Mouse (Mus musculus): ENCODE results near the gene Npr1. TPM values are rescaled to one million over a fixed set of nuclear protein-coding genes. Genes with fewer than 3 reads are reported as not detected.
A peak's percentile ranks its signal among the peaks of the same experiment; 100 is the strongest.

Gene Npr1
- polyA plus RNA-seq, 1 experiment from 2014 or later = 8.9 TPM

GRCm38 (mm10) chr3:90505216-90505615 is 39.5 kb upstream of the Npr1 start:
- no peak overlapping the region for H3K4me2 ChIP-seq
- no peaks in the 10 kb centered on the region for H3K9me3 ChIP-seq (replicated peaks)
- peaks cover 12% of the 10 kb centered on the region for H3K4me1 ChIP-seq (replicated peaks)
- peaks cover 57% of the 10 kb centered on the region for H3K36me3 ChIP-seq
- no peak overlapping the region for H3K27ac ChIP-seq (ENCODE audit: poor library complexity, severe bottlenecking)
- no peak for ATAC-seq (ENCODE audit: insufficient number of reproducible peaks, low FRiP score)
- WGBS = 97% methylated on average over 5 of the region's 5 CpGs
- H3K4me3 ChIP-seq = no peak overlapping the region
- H3K27me3 ChIP-seq (replicated peaks) = no peaks in the 10 kb centered on the region
- H3K9ac ChIP-seq = no peak overlapping the region

- H3K36me3 ChIP-seq = peaks cover 74% of the 10 kb centered on the region
- ATAC-seq (ENCODE audit: insufficient number of reproducible peaks, low FRiP score) = no peak
- no peaks in the 10 kb centered on the region for H3K9me3 ChIP-seq (replicated peaks)
Measured at GRCm38 (mm10) chr3:90503444-90503843, 37.8 kb upstream of the Npr1 start.

DNA sequence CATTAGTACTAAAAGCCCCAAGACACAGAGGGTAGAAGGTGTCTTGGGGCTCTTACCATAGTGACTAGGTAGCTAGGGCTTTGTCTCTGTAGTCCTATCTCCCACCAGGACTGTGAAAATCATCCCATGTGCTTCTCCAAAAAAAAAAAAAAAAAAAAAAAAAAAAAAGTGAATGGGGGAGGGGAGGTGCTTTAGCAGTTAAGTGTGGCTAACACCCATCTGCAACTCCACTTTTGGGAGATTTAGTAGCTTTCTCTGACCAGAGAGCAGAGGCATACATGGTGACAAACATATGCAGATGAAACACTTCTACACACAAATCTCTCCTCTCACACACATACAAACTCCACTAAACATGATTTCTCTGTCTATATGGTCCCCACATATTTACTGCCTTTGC is 31.9 kb upstream of the Npr1 start:
- Histone ChIP-seq H3K9ac (no peak overlapping the region), H3K27ac (ENCODE audit: poor library complexity, severe bottlenecking) (no peak overlapping the region), H3K4me1 (replicated peaks) (no peaks in the 10 kb centered on the region), H3K4me3 (no peak overlapping the region), H3K9me3 (replicated peaks) (no peaks in the 10 kb centered on the region), H3K36me3 (peaks cover 69% of the 10 kb centered on the region), H3K27me3 (replicated peaks) (no peaks in the 10 kb centered on the region), H3K4me2 (no peak overlapping the region)
- no peak for ATAC-seq (ENCODE audit: insufficient number of reproducible peaks, low FRiP score)

More at GRCm38 (mm10) chr3:90503444-90503843, 37.8 kb upstream of the Npr1 start:
- Histone ChIP-seq H3K9ac (no peak overlapping the region), H3K4me1 (replicated peaks) (peaks cover 12% of the 10 kb centered on the region), H3K27me3 (replicated peaks) (no peaks in the 10 kb centered on the region), H3K27ac (ENCODE audit: poor library complexity, severe bottlenecking) (no peak overlapping the region), H3K4me2 (no peak overlapping the region), H3K4me3 (no peak overlapping the region)
- WGBS = 87% methylated on average over 4 of the region's 4 CpGs

DNA sequence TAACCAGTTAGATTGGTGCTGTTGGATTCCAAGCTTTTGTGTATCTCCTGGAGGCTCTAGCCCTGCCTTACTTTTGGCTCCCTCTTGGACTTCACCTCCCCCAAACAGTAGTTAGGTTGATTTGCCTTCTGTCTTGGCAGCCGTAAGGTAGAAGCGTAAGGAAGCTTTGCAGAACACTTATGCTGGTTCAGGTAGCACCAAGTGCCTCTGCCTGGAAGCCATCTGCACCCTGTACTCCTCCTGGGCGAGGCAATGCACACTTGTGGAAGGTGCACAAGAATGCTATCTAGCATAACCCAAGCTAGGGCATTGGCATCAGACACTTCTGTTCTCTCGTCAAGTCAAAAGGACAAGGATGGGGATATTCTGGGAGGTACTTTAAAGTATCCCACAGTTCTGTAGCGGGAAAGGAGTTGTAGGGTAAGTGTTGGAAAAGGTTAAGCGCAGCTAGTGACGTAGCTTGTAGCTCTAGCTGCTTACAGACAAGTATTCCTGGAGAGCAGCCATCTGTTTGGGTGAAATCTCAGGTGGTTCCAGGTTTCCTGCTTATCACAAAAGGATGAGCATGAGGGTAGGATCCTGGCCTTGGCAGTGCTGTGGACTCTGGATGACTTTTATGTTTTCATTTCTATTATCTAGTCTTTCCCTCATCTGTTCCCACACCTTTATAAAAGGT is 30.3 kb upstream of the Npr1 start:
- 83% methylated on average over 7 of the region's 7 CpGs for WGBS
- ATAC-seq (ENCODE audit: insufficient number of reproducible peaks, low FRiP score) = no peak
- H3K27ac ChIP-seq (ENCODE audit: poor library complexity, severe bottlenecking) = no peak overlapping the region
- H3K27me3 ChIP-seq (replicated peaks) = no peaks in the 10 kb centered on the region
- H3K9me3 ChIP-seq (replicated peaks) = no peaks in the 10 kb centered on the region
- no peak overlapping the region for H3K9ac ChIP-seq
- H3K4me2 ChIP-seq = no peak overlapping the region
- no peak overlapping the region for H3K4me3 ChIP-seq
- H3K36me3 ChIP-seq = peaks cover 54% of the 10 kb centered on the region
- H3K4me1 ChIP-seq (replicated peaks) = no peaks in the 10 kb centered on the region

DNA sequence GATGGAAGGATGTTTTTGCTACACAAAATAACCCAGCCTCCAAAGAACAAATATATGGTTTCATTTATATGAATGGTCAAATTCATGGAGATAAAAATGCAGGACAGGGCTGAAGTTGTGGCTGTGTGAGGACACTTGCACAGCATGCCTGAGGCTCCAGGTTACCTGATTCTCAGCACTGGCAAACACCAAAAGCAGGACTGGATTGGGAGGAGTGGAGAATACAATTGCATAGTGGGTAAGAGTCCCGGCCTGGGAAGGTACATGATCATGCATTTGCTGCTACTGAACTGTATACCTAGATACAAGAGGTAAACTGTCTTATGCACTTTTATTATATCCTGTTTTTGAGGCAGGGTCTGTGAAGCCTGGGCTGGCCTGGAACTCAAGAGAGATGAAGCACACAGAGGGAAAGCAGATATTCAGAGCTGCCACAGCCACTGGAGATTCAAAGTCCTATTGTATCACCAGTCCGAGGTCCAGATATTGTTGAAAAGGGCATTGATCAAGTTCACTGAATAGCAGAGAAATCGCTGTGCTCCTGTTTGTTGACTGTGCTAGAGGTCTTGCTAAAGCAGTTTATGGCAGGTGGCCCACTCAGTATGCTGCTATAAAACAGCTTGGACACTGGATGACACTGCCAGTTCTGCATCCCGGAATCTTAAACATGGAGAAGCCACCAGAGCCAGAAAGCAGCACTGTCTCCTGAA is 28.3 kb upstream of the Npr1 start:
- no peaks in the 10 kb centered on the region for H3K9me3 ChIP-seq (replicated peaks)
- no peaks in the 10 kb centered on the region for H3K27me3 ChIP-seq (replicated peaks)
- peaks cover 45% of the 10 kb centered on the region for H3K36me3 ChIP-seq
- H3K27ac ChIP-seq (ENCODE audit: poor library complexity, severe bottlenecking) = no peak overlapping the region
- H3K9ac ChIP-seq = no peak overlapping the region
- no peak overlapping the region for H3K4me2 ChIP-seq
- WGBS = 67% methylated on average over 4 of the region's 4 CpGs
- no peak overlapping the region for H3K4me3 ChIP-seq
- ATAC-seq (ENCODE audit: insufficient number of reproducible peaks, low FRiP score) = no peak
- H3K4me1 ChIP-seq (replicated peaks) = peaks cover 10% of the 10 kb centered on the region

DNA sequence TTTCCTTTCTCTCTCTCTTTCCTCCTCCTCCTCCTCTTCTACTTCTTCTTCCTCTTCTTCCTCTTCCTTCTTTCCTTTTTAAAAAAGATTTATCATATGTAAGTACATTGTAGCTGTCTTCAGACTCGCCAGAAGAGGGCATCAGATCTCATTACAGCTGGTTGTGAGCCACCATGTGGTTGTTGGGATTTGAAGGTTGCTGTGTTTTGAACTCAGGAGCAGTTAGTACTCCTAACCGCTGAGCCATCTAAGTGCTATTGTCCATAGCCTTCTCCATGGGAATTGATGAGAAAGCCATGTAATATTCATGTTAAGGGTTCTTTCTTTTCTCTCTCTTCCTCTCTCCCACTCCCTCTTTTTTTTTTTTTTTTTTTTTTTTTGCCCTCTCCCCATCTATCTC is 25.7 kb upstream of the Npr1 start:
- no peak for ATAC-seq (ENCODE audit: insufficient number of reproducible peaks, low FRiP score)
- H3K36me3 ChIP-seq = peaks cover 45% of the 10 kb centered on the region

GRCm38 (mm10) chr3:90490696-90491256 is 25.1 kb upstream of the Npr1 start, which contains the start of gene Snapin:
Gene Snapin (minus strand): TSS chr3:90491033.
- Histone ChIP-seq H3K27ac (ENCODE audit: poor library complexity, severe bottlenecking) (peak within 1 kb of the TSS; percentile 65), H3K4me1 (replicated peaks) (peaks cover 10% of the 10 kb centered on the region), H3K9ac (peak within 1 kb of the TSS; percentile 81), H3K9me3 (replicated peaks) (no peaks in the 10 kb centered on the region), H3K4me2 (peak within 1 kb of the TSS; percentile 80), H3K36me3 (peaks cover 45% of the 10 kb centered on the region), H3K4me3 (peak within 1 kb of the TSS; percentile 75), H3K27me3 (replicated peaks) (no peaks in the 10 kb centered on the region)
- 0% methylated on average over 37 of the region's 37 CpGs for WGBS
- peak; percentile 96 for ATAC-seq (ENCODE audit: insufficient number of reproducible peaks, low FRiP score)

More for the DNA sequence above, 25.7 kb upstream of the Npr1 start:
- Histone ChIP-seq H3K9me3 (replicated peaks) (no peaks in the 10 kb centered on the region), H3K4me2 (no peak overlapping the region), H3K27me3 (replicated peaks) (no peaks in the 10 kb centered on the region), H3K27ac (ENCODE audit: poor library complexity, severe bottlenecking) (no peak overlapping the region), H3K9ac (no peak overlapping the region), H3K4me3 (no peak overlapping the region), H3K4me1 (replicated peaks) (peaks cover 10% of the 10 kb centered on the region)
- 47% methylated on average over 2 of the region's 2 CpGs for WGBS

DNA sequence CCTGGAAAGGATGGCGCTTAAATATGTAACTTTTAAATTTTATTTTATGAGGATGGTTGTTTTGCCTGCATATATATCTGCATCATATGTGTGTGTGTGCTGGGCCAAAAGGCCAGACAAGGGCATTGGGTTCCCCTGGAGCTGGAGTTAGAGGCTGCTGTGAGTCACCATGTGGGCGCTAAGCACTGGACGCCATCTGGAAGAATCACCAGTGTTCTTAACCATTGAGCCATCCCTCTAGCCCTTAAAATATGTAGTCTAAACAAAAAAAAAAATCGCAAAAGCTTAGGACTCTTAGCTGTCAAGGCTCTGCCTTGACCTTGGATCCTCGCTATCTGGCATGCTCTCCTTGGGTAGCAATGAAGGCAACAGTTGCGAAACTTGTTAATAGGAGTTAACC is 22.9 kb upstream of the Npr1 start:
- peaks cover 10% of the 10 kb centered on the region for H3K4me1 ChIP-seq (replicated peaks)
- H3K27me3 ChIP-seq (replicated peaks) = no peaks in the 10 kb centered on the region
- H3K9ac ChIP-seq = no peak overlapping the region
- H3K27ac ChIP-seq (ENCODE audit: poor library complexity, severe bottlenecking) = no peak overlapping the region
- ATAC-seq (ENCODE audit: insufficient number of reproducible peaks, low FRiP score) = no peak
- H3K4me2 ChIP-seq = no peak overlapping the region
- no peak overlapping the region for H3K4me3 ChIP-seq
- peaks cover 56% of the 10 kb centered on the region for H3K36me3 ChIP-seq
- no peaks in the 10 kb centered on the region for H3K9me3 ChIP-seq (replicated peaks)
- WGBS = 89% methylated on average over 6 of the region's 6 CpGs

- H3K4me2 ChIP-seq = no peak overlapping the region
- no peak overlapping the region for H3K4me3 ChIP-seq
- no peak overlapping the region for H3K9ac ChIP-seq
- no peaks in the 10 kb centered on the region for H3K9me3 ChIP-seq (replicated peaks)
- H3K27me3 ChIP-seq (replicated peaks) = no peaks in the 10 kb centered on the region
- no peak for ATAC-seq (ENCODE audit: insufficient number of reproducible peaks, low FRiP score)
- peaks cover 72% of the 10 kb centered on the region for H3K36me3 ChIP-seq
- 78% methylated on average over 5 of the region's 5 CpGs for WGBS
- H3K27ac ChIP-seq (ENCODE audit: poor library complexity, severe bottlenecking) = no peak overlapping the region
- H3K4me1 ChIP-seq (replicated peaks) = peaks cover 10% of the 10 kb centered on the region
Measured at GRCm38 (mm10) chr3:90486998-90487397, 21.3 kb upstream of the Npr1 start.

DNA sequence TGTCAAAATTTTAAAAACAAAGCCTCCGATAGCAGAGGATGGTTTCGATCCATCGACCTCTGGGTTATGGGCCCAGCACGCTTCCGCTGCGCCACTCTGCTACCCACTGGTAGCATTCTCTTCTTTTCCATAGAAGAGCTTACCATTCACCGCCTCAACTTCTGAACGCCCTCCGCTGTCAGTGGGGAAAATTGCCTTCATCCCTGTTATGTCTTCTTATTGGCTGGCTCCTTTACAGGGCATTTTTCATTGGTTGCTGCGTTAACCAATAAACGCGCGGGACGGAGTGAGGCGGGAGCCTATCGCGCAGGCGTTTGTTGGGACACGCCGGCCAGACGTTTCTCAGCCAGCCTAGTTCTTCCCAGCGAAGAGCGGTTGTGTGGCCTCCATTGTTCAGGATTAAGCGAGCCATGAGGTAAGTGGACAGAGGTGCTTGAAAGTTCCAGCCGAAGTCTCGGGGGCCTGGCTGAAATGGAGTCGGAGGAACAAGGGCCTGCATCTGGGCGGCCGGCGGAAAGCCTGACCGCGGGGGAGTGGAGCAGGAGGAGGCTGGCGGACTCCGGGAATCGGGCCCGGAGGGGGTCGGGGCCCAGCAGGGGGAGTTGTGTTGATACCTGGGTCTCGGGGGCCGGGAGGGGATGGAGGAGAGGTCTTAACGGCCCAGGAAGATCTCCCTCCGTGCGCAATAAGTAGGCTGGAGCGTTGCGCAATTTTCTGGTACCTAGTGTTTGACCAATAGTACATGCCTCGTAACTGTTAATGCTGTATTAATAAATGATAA is 10.4 kb upstream of the Npr1 start, which contains the start of gene Ilf2:
Gene Ilf2 (plus strand): TSS at position 296 of the 781 bp plus-strand sequence.
- Histone ChIP-seq H3K9ac (peak within 1 kb of the TSS; percentile 93), H3K4me2 (peak within 1 kb of the TSS; percentile 76), H3K27me3 (replicated peaks) (no peaks in the 10 kb centered on the region), H3K9me3 (replicated peaks) (no peaks in the 10 kb centered on the region), H3K36me3 (peaks cover 31% of the 10 kb centered on the region), H3K4me1 (replicated peaks) (peaks cover 7% of the 10 kb centered on the region; the same call in 1 of the 2 replicates), H3K4me3 (peak within 1 kb of the TSS; percentile 83), H3K27ac (ENCODE audit: poor library complexity, severe bottlenecking) (peak within 1 kb of the TSS; percentile 94)
- ATAC-seq (ENCODE audit: insufficient number of reproducible peaks, low FRiP score) = peak; percentile 98
- under 1% methylated on average over 45 of the region's 45 CpGs for WGBS

Measured in heart, embryonic 12.5 days (tissue).